Mouse (Mus musculus) heart, embryonic 11.5 days (tissue): ENCODE results near the gene Slamf9. TPM values are rescaled to one million over a fixed set of nuclear protein-coding genes. Genes with fewer than 3 reads are reported as not detected.

Source experiments
- ATAC-seq: fragments of 200-750 bp; cut with Nextera tagmentation; replicated peaks from 2 replicates; pipeline ENCODE4 v1.8.0; 2017; ENCODE audit warnings: moderate library complexity; ENCODE audit not compliant: insufficient number of reproducible peaks, low FRiP score, low TSS enrichment
- H3K27ac ChIP-seq: fragments of 300-500 bp; sonication (generic); 2 replicates; pipeline ENCODE4 v1.5.1; 2014; ENCODE audit warnings: mild to moderate bottlenecking, low read depth, low read length
- H3K27me3 ChIP-seq: fragments of 300-500 bp; sonication (generic); 2 replicates; pipeline ENCODE4 v1.6.1; 2014; ENCODE audit warnings: mild to moderate bottlenecking, low read length, mixed read lengths; ENCODE audit not compliant: control insufficient read depth, insufficient read depth
- H3K36me3 ChIP-seq: fragments of 300-500 bp; sonication (generic); 2 replicates; pipeline ENCODE4 v1.6.1; 2014; ENCODE audit warnings: mild to moderate bottlenecking, low read length, moderate library complexity, mixed read lengths; ENCODE audit not compliant: control insufficient read depth, insufficient read depth
- H3K4me1 ChIP-seq: fragments of 300-500 bp; sonication (generic); 2 replicates; pipeline ENCODE4 v1.6.1; 2014; ENCODE audit warnings: low read length; ENCODE audit not compliant: control insufficient read depth, insufficient read depth
- H3K4me2 ChIP-seq: fragments of 300-500 bp; sonication (generic); 2 replicates; pipeline ENCODE4 v1.6.1; 2014; ENCODE audit warnings: mild to moderate bottlenecking, moderate library complexity
- H3K4me3 ChIP-seq: fragments of 300-500 bp; sonication (generic); 2 replicates; pipeline ENCODE4 v1.5.1; 2014; ENCODE audit warnings: low read depth, low read length
- H3K9ac ChIP-seq: fragments of 300-500 bp; sonication (generic); 2 replicates; pipeline ENCODE4 v1.6.1; 2014; ENCODE audit warnings: mild to moderate bottlenecking, low read depth, low read length, moderate library complexity
- H3K9me3 ChIP-seq: fragments of 300-500 bp; sonication (generic); replicated peaks from 2 replicates; pipeline ENCODE4 v1.6.1; 2016; ENCODE audit warnings: low read length; ENCODE audit not compliant: control insufficient read depth
- WGBS: fragments of 180-500 bp; shearing (Covaris S2); extraction: QIAGEN DNeasy Blood & Tissue Kit; methylation state at CpG from one replicate; pipeline ENCODE4 v1.1.7; 2014; ENCODE audit not compliant: insufficient replicate concordance; 5-methylcytosine and 5-hydroxymethylcytosine counted together
- polyA plus RNA-seq: library from polyadenylated mRNA; unstranded; fragments of >200 nt; fragmentation: Nextera tagmentation; extraction: Ambion mirVana; gene quantifications from 2 replicates; pipeline ENCODE4 v1.2.1, GENCODE M21; 2014

The Slamf9 gene
- polyA plus RNA-seq, 1 experiment from 2014 or later: 1.2 TPM

- Histone ChIP-seq H3K27me3 (no peaks in the 10 kb centered on the region), H3K4me3 (no peak overlapping the region), H3K9me3 (peaks cover 4% of the 10 kb centered on the region), H3K4me2 (no peak overlapping the region), H3K9ac (no peak overlapping the region), H3K36me3 (no peaks in the 10 kb centered on the region), H3K27ac (no peak overlapping the region), H3K4me1 (0 out of 2 replicates have a peak, but pooled peaks cover 3% of the 10 kb centered on the region)
- WGBS: 52% methylated on average over 6 of the region's 6 CpGs
- ATAC-seq: no peak
Measured at GRCm38 (mm10) chr1:172519644-172520043, 44.5 kb downstream of the Slamf9 start.

DNA sequence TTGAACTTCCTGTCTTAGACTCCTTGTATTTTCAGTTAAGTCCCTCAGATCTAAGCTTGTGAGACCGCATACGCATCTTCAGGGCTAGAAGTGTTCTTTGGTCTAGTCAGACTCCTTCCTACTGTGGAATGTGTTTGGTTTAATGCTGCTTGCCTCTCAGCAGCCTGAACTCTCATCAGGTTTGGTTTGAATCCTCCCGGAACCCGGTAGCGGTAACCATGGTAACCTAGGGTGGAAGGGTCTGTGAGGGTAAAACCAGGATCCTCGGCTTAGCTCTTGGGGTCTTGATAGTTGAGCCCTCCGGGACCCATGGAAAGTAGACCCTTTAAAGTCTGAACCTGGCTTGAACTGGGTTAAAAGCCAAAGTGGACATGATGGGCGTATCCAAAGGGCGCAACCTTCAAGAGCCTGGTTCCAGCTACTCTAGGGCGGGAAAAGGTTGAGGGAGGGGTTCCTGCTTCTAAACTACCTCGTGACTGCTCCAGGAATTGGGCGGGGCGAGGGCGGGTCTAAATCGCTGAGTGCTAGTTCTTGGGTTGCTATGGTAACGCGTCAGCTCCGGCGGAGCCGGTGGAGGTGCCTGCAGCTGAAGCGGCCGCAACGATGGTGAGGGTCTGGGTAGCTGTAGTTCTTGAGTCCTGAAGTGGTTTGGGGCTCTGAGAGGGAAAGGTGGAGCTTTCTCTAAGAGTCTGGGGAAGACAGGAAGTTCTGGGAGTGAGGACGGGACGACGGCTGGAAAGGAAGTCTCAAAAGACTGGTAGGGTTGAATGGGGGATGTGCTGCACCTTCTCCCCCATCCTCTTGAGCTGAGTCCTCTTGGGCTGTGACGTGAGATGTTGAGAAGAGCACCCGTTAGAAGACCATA, 45.6 kb downstream of the Slamf9 start, which contains the start of gene Cfap45:
Gene Cfap45, plus strand, starts transcription at position 226 of the 865 bp plus-strand sequence.
- Histone ChIP-seq H3K9ac (peak within 1 kb of the TSS; percentile 29; the same call in 1 of the 2 replicates), H3K27me3 (no peaks in the 10 kb centered on the region), H3K4me3 (peak within 1 kb of the TSS; percentile 31), H3K4me2 (peak within 1 kb of the TSS; percentile 61), H3K36me3 (no peaks in the 10 kb centered on the region), H3K9me3 (peaks cover 4% of the 10 kb centered on the region), H3K4me1 (0 out of 2 replicates have a peak, but pooled peaks cover 3% of the 10 kb centered on the region), H3K27ac (peak within 1 kb of the TSS; percentile 4; the same call in 1 of the 2 replicates)
- 4% methylated on average over 28 of the region's 28 CpGs for WGBS
- peak; percentile 81 for ATAC-seq

- peaks cover 1% of the 10 kb centered on the region for H3K9me3 ChIP-seq
- H3K27ac ChIP-seq: no peak overlapping the region
- H3K4me3 ChIP-seq: no peak overlapping the region
- 63% methylated on average over 7 of the region's 7 CpGs for WGBS
- H3K36me3 ChIP-seq: no peaks in the 10 kb centered on the region
- no peak for ATAC-seq
- H3K4me2 ChIP-seq: no peak overlapping the region
- no peaks in the 10 kb centered on the region; the same call in 1 of the 2 replicates for H3K27me3 ChIP-seq
- peaks cover 6% of the 10 kb centered on the region; the same call in 1 of the 2 replicates for H3K4me1 ChIP-seq
- H3K9ac ChIP-seq: no peak overlapping the region
Measured at GRCm38 (mm10) chr1:172522524-172522923, 47.4 kb downstream of the Slamf9 start.

GRCm38 (mm10) chr1:172523699-172524101, 48.5 kb downstream of the Slamf9 start:
- Histone ChIP-seq H3K27ac (no peak overlapping the region), H3K4me3 (no peak overlapping the region), H3K9ac (no peak overlapping the region), H3K4me1 (peaks cover 6% of the 10 kb centered on the region; the same call in 1 of the 2 replicates), H3K27me3 (no peaks in the 10 kb centered on the region; the same call in 1 of the 2 replicates), H3K36me3 (no peaks in the 10 kb centered on the region), H3K9me3 (no peaks in the 10 kb centered on the region), H3K4me2 (no peak overlapping the region)
- ATAC-seq: no peak
- 46% methylated on average over 12 of the region's 12 CpGs for WGBS

DNA sequence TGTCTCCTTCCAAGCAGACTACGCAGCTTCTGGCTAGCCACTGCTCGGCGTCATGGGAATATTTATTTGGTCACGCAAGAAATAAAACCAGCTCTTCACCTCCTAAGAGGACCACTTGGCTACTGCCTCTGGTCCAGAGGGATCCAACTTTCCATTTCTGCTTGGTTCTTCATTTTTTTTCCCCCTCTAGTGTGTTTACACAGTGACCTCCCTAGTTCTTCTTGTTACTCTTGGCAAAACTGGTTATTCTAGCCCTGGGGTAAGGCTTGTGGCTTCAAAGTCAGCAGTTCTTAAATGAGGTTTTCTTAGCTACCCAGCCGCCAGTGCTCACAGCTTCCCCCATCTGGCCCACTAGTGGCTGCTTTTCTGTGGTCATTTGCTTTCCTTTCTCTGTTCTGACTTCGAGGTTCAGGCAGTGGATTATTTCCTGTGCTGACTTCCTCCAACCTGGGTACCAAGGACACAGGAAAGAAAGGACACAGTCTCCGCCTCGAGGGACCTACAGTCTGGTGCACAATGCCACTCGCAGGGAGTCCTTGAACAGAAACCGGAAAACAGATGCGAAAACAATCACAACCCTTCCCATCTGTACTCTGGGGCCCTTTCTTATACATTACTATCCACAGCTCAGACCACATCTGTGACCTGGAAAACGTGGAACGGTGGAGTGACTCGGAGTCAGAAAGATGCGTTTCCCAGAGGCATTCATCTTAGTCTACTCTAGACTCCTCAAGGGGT, 50.0 kb downstream of the Slamf9 start:
- 47% methylated on average over 15 of the region's 15 CpGs for WGBS
- ATAC-seq: peak; percentile 41; the same call in 1 of the 2 replicates
- Histone ChIP-seq H3K27ac (peak overlapping the region; percentile 88), H3K9ac (no peak overlapping the region), H3K4me2 (no peak overlapping the region; the same call in 1 of the 2 replicates), H3K36me3 (no peaks in the 10 kb centered on the region), H3K27me3 (no peaks in the 10 kb centered on the region; the same call in none of the 2 replicates), H3K4me1 (peaks cover 3% of the 10 kb centered on the region; the same call in 1 of the 2 replicates), H3K9me3 (no peaks in the 10 kb centered on the region), H3K4me3 (no peak overlapping the region)

DNA sequence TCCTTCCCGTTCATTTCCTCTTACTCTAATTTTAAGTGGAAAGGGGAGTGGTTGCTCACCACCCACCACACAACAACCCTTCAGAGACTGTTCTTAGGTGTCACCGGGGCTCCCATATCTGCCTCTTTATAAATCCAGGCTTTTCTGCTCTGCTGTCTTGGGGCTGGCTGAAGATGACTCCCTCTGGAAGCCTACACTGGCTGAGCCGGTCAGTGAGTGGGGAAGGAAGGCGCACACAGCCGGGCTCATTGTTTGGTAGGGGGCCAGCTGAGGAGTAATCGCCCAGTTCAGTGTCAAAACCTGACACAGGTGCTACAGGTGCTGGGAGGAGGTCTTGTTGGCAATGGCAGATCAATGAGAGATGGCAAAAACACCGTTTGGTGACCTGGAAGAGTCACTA, 50.8 kb downstream of the Slamf9 start:
- H3K27me3 ChIP-seq: no peaks in the 10 kb centered on the region; the same call in none of the 2 replicates
- H3K4me1 ChIP-seq: peaks cover 8% of the 10 kb centered on the region; the same call in 1 of the 2 replicates
- ATAC-seq: no peak
- H3K36me3 ChIP-seq: no peaks in the 10 kb centered on the region
- no peak overlapping the region; the same call in 1 of the 2 replicates for H3K4me3 ChIP-seq
- H3K9me3 ChIP-seq: no peaks in the 10 kb centered on the region
- peak overlapping the region; percentile 88 for H3K27ac ChIP-seq
- no peak overlapping the region for H3K9ac ChIP-seq
- WGBS: 50% methylated on average over 7 of the region's 7 CpGs
- H3K4me2 ChIP-seq: peak overlapping the region; percentile 53

DNA sequence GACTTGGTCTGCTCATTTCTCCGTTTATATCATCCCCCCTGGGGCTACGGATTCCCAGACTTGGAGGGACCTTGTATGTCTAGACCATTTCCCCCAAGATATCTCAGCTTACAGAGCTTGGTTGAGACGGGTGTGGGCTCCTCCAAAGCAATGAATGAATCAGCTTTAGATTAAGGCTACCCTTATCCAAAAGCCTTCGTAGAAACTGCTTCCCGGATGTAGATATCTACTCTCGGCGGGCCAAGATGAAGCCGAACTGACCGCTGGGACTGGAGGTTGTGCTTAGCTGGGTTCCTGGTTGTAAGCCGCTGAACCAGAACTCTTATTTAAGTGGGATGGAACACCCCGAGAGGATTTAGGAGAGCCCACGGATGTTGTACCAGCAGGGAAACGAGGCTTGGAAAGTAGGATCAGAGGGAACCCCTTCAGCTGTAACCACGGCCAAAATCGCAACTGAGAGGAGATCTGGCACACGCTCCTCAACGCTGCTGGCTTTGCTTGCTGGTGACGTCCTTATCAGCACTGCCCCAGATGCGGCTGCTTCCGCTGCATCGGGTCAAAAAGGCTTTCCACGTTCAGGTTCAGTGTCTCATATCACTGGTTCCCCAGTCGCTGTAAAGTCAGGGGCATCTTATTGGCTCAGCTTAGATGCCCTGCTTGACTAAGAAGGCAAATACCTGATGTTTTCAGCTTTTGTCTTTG, 51.4 kb downstream of the Slamf9 start:
- no peaks in the 10 kb centered on the region for H3K36me3 ChIP-seq
- ATAC-seq: peak; percentile 50

DNA sequence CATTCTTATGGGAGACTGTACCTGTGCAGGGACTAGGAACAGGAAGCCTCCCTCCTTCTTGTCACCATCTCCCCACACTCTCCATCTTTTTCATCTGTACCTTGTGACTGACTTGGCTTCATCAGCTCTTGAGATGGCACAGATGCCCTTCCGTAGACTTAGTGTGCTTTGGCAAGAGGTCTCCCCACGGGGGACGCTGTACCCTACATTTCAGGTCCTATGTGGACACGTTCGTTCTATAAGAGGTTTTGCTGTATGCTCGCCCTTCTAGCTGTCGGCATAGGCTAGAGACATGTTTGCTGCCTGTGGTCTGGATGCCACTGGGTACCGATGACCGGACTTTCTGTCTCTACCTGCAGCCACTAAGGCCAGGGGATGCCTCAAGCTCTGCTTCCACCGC, 52.3 kb downstream of the Slamf9 start:
- no peak for ATAC-seq
- Histone ChIP-seq H3K4me3 (no peak overlapping the region), H3K27me3 (peaks cover 5% of the 10 kb centered on the region), H3K9ac (no peak overlapping the region), H3K4me1 (peaks cover 13% of the 10 kb centered on the region; the same call in 1 of the 2 replicates), H3K9me3 (no peaks in the 10 kb centered on the region), H3K27ac (peak overlapping the region; percentile 88), H3K36me3 (no peaks in the 10 kb centered on the region), H3K4me2 (peak overlapping the region; percentile 53; the same call in 1 of the 2 replicates)
- 88% methylated on average over 10 of the region's 10 CpGs for WGBS

More for the DNA sequence above, 51.4 kb downstream of the Slamf9 start:
- Histone ChIP-seq H3K27me3 (no peaks in the 10 kb centered on the region; the same call in none of the 2 replicates), H3K4me3 (peak overlapping the region; percentile 19; the same call in 1 of the 2 replicates), H3K9me3 (no peaks in the 10 kb centered on the region), H3K9ac (peak overlapping the region; percentile 39; the same call in 1 of the 2 replicates), H3K27ac (peak overlapping the region; percentile 88), H3K4me2 (peak overlapping the region; percentile 53), H3K4me1 (peaks cover 8% of the 10 kb centered on the region; the same call in 1 of the 2 replicates)
- WGBS: 26% methylated on average over 23 of the region's 23 CpGs
